Mouse (Mus musculus) spleen, postnatal 4 days (tissue): Measurements from ENCODE around the gene Tbc1d2b.

Source experiments
- DNase-seq, 2 experiments: peaks; one replicate each; pipeline ENCODE4 v3.0.0; 2022; ENCODE audit warnings: low spot score in 2 of 2

The Tbc1d2b gene

GRCm38 (mm10) chr9:90204396-90204915 is 66.1 kb downstream of the Tbc1d2b start:
- no peak for DNase-seq

- DNase-seq, result no peak
Measured at GRCm38 (mm10) chr9:90203233-90203632, 67.4 kb downstream of the Tbc1d2b start.

- no peak for DNase-seq
Measured at GRCm38 (mm10) chr9:90201541-90201940, 69.1 kb downstream of the Tbc1d2b start.

DNA sequence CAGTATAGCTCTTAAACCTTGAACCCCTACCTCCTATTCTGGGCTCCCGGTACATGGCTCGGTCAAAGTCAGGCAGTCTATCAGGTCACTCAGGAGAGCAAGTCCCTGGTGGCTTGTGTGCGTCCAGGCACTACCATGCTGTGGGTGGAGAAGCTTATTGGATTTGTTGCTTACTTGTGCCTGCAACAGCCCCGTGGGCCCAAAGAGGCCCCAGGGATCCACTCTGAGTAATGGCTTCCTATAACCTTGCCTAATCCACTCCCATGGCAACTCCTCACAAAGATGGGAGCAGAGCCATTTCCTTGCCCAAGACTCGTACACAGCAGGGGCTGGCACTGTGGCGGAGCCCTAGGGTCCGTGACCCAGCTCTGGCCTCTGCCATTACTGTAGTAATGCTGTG is 69.5 kb downstream of the Tbc1d2b start:
- DNase-seq, result no peak

DNA sequence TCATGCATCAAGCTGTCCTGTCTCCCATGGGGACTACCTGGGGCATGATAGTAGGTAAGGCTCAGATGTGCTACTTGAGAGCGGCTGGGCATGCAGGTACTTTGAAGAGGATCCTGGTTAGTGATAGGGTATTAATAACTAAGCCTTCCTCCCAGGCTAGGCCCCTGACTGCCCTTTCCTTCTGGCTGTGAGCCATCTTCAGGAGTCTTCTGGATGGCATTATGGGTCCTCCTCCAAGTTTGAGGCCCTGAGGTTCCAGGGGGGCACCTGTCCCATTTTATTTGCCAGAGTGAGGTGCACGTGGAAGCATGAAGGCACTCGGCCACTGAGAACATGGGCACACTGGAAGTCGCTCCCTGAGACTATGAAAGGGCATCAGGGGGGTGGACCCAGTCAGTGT is 70.1 kb downstream of the Tbc1d2b start:
- no peak for DNase-seq

- DNase-seq, result no peak
Measured at GRCm38 (mm10) chr9:90199611-90200010, 71.0 kb downstream of the Tbc1d2b start.

DNA sequence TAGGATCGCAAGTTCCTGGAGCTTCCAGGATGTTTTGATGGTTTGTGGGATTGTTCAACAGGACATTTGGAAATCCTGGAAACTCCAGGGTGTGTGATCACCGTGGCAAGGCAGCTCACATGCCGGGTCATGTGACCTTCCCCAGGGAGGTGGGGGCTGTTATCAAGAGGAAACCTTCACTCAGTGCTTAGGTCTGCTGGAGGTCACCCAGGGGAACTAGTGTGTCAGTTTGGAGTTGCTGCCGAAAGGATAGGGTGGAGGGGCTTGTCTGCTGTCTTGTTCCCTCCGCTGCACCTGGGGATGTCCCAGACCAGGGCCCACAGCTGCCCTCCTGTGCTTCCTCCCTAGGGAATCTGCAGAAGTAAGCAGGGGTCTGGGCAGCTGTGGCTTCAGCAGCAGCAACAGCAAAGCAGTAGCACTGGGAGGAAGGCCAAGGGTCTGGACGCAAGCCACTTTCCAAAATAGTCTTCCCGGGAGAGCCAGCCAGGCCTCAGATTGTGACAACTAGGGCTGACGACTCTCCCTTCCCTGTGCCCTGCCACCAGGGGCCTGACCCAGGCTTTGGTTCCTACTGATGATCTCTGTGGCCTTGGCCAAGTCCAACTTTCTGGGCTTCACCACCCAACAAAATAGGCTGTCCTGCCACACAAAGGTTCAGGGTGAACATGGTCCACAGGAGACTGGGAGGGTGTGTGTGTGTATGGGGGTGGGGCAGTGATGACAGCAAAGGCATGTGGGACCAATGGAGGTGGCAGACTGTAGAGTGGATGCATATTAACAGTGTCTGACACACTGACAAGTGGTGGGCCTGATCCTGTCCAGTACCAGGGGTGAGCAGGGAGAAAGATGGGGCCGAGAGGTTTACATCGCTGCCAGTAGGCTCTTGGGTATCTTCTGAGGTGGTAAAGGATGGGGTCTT is 71.8 kb downstream of the Tbc1d2b start:
- DNase-seq, result no peak

GRCm38 (mm10) chr9:90197866-90198383 is 72.7 kb downstream of the Tbc1d2b start:
- no peak for DNase-seq

- DNase-seq, result no peak
Measured at GRCm38 (mm10) chr9:90197116-90197665, 73.4 kb downstream of the Tbc1d2b start.

DNA sequence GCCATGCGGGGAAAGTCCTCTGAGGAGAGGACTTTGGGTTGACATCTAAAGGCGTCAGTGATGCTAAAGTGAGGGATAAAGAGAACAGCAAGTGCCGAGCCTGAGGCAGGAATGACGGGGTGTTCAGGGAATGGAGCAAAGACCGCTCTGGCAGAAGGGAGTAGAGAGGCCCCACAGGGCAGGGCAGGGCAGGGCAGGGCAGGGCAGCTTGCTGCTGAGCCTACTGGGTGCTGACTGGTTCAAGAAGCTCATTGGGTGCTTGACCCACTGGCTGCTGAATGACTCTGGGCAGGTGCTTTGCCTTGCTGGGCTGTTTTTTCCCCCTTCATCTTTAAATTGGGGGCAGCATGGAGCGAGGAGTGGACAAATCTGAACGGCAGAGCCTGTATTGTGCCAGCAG is 74.3 kb downstream of the Tbc1d2b start:
- no peak for DNase-seq

DNA sequence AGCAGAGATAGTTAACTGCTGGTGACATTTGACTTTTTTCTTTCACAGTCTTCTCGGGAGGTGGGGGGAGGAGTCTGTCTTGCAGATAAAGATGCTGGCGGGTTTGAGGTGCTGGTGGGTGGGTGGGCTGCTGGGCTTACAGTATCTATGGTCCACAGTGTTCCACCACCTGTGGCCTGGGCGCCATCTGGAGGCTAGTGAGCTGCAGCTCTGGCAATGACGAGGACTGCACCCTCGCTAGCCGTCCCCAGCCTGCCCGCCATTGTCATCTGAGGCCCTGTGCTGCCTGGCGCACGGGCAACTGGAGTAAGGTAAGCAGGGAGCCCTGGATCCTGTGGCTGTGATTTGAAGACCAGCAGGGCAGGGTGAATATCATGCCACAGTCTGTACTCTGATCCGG is 75.6 kb downstream of the Tbc1d2b start:
- DNase-seq, result no peak

GRCm38 (mm10) chr9:90189391-90189790 is 81.2 kb downstream of the Tbc1d2b start:
- DNase-seq, result no peak

GRCm38 (mm10) chr9:90188893-90189292 is 81.7 kb downstream of the Tbc1d2b start:
- DNase-seq, result no peak

- no peak for DNase-seq
Measured at GRCm38 (mm10) chr9:90185356-90185910, 85.2 kb downstream of the Tbc1d2b start.

DNA sequence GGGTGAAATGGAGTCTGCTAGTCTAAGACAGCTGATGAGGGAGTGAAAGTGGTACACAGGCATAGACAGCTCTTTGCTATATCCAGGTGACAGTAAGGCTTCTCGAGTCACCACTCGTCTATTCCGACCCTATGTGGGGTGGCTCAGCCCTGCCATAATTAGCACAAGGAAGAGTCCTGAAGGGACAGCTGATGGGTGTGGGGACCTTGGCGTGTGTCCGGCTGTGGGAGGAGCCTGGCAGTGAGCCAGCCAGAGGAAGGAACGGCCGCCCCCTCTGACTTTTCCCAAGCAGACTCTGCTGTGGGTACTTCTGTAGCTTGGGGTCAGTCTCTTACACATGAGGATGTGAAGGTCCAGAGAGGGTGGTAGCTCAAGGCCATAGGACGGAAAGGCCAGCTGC is 86.5 kb downstream of the Tbc1d2b start:
- no peak for DNase-seq

GRCm38 (mm10) chr9:90183550-90183949 is 87.1 kb downstream of the Tbc1d2b start:
- no peak for DNase-seq

DNA sequence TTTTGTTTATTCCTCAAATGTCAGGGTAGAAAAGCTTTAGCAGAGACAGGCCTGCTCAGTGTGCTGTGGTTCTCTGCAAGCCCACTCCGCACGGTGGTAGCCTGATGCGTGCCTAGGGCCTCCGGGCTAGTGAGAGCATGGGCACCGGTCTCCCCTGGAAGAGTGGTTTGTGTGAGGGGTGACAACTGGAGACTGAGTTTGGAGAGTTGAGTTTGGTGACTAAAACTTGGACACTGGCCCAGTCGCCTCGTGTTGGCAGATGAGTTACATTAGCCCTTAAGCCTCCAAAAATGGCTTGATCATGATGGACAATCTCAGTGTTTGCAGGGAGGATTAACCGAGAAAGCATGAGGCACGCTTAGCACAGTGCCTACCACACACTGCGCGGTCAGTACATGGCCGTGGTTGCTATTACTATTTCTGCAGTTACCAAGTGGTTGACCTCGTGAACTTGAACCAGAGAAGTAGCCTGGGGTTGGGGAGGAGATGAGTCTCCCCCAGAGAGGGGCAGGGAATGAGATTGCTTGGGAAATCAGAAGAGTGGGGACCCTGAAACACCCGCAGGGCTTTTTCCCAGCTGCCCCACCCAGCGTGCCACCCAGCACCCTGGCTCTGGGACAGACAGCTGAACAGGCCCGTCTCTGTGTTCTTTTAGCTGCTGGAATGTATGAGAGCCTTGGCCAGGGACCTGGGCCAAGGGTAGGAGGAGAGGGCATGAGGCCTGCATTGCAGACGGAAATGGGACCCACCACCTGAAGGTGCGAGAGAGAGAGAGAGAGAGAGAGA is 87.8 kb downstream of the Tbc1d2b start:
- no peak for DNase-seq

GRCm38 (mm10) chr9:90181656-90182388 is 88.8 kb downstream of the Tbc1d2b start:
- no peak for DNase-seq

GRCm38 (mm10) chr9:90179409-90179808 is 91.2 kb downstream of the Tbc1d2b start:
- no peak for DNase-seq

- DNase-seq, result no peak
Measured at GRCm38 (mm10) chr9:90173330-90173729, 97.3 kb downstream of the Tbc1d2b start.
